Mouse (Mus musculus) adrenal gland, adult (tissue): ENCODE measurements around the gene Isyna1.
"Not testable (repeated sequence)": the region's sequence is repeated elsewhere in the genome, so short reads cannot be mapped to it uniquely, and the experiment has no call there.

Experiments
- DNase-seq, 2 experiments: peaks; one replicate each; pipeline ENCODE4 v3.0.0; 2022 to 2023; ENCODE audit warnings: low spot score in 1 of 2; ENCODE audit not compliant: inconsistent age in 2 of 2

Isyna1 gene

GRCm38 (mm10) chr8:70574302-70574701 is 19.9 kb upstream of the Isyna1 start:
- no peak for DNase-seq

GRCm38 (mm10) chr8:70574915-70575314 is 19.3 kb upstream of the Isyna1 start:
- DNase-seq = peak; percentile 77 to 87

- DNase-seq = no peak
Measured at GRCm38 (mm10) chr8:70577207-70577606, 17.0 kb upstream of the Isyna1 start.

- DNase-seq = peak in 1 of 2 experiments; percentile 85
Measured at GRCm38 (mm10) chr8:70583476-70584387, 10.4 kb upstream of the Isyna1 start.

- DNase-seq = peak; percentile 82 to 89
Measured at GRCm38 (mm10) chr8:70584606-70585257, 9.4 kb upstream of the Isyna1 start.

- peak; percentile 83 to 92 for DNase-seq
Measured at GRCm38 (mm10) chr8:70585258-70585652, 8.9 kb upstream of the Isyna1 start.

GRCm38 (mm10) chr8:70587955-70588354 is 6.2 kb upstream of the Isyna1 start:
- not testable (repeated sequence) for DNase-seq

GRCm38 (mm10) chr8:70591569-70591968 is 2.6 kb upstream of the Isyna1 start:
- DNase-seq = no peak

- peak; percentile 88 to 89 for DNase-seq
Measured at GRCm38 (mm10) chr8:70593173-70593572, 1.0 kb upstream of the Isyna1 start.

GRCm38 (mm10) chr8:70594621-70595564 is 720 bp downstream of the Isyna1 start:
- DNase-seq = peak; percentile 61 to 77

GRCm38 (mm10) chr8:70595811-70596210 is 1.6 kb downstream of the Isyna1 start:
- no peak for DNase-seq

GRCm38 (mm10) chr8:70596216-70596615 is 2.0 kb downstream of the Isyna1 start:
- DNase-seq = no peak

GRCm38 (mm10) chr8:70596775-70597416 is 2.7 kb downstream of the Isyna1 start:
- DNase-seq = peak in 1 of 2 experiments; percentile 47

- peak; percentile 61 to 66 for DNase-seq
Measured at GRCm38 (mm10) chr8:70597417-70598272, 3.5 kb downstream of the Isyna1 start.

- DNase-seq = peak; percentile 90 to 96
Measured at GRCm38 (mm10) chr8:70598283-70598682, 4.1 kb downstream of the Isyna1 start.

GRCm38 (mm10) chr8:70598722-70599121 is 4.5 kb downstream of the Isyna1 start:
- DNase-seq = no peak

GRCm38 (mm10) chr8:70599507-70600290 is 5.5 kb downstream of the Isyna1 start:
- no peak for DNase-seq

GRCm38 (mm10) chr8:70600473-70601270 is 6.5 kb downstream of the Isyna1 start:
- peak; percentile 62 to 73 for DNase-seq
